Mouse (Mus musculus) right cerebral cortex, postnatal 4 days (tissue): ENCODE data around the gene Rcl1.

ENCODE experiments used
- DNase-seq: peaks from one replicate; pipeline ENCODE4 v3.0.0-alpha.2; 2022

Rcl1 gene

DNA sequence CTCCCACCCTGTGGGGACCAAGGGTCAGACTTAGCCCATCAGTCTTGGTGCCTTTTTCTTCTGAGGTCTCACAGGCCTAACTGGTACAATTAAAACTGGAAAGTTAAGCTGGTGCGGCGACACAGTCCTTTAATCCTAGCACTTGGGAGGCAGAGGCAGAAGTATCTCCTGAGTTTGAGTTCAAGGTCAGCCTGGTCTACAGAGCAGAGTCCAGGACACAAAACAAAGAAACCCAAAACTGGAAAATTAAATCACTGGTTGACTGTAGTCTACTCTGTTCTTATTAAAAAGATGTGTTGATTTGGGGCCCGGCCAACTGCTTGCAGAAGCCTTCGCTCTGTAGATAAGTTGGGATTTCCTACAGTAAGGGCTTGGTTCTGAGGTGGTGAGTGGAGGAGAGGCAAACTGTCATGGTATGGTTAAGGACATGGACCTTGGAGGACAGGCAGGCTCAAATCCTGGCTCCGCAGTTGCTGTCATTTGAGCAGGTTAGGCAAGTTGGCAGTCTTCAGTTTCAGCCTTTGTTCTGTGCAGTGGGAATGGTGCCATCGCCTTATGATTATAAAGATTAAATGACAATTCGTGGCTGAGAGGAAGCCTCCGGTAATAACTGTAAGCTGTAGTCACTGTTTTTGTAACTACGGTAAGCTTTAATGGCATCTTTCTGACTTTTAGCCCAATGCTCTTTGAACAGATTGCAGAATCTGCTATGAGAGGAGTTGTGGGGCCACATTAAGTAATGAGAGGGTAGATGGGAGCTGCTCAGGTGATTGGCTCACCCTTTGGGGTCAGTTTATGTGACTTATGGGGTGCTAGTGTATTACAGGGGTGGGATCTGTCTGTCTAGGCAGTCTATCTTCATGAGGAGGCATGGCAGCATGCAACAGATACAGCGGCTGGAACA, 12.8 kb downstream of the Rcl1 start:
- DNase-seq = no peak

DNA sequence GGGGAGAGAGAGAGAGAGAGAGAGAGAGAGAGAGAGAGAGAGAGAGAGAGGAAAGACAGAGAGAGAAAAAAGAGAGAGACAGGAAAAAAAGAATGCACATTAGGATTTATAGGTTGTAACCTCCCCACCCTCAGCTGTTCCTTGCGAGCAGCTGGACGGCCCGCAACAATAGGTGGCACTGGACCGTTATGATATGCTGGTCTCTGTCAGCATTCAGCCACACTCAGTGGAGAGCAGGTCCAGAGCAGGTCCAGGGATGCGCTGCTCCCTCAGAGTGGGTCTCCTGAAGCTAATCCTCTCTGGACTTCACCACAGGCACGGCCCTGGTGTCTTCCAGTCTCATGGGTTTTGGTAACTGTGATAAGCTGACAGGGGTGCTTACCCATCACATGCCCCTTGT, 15.6 kb downstream of the Rcl1 start:
- no peak for DNase-seq

- no peak for DNase-seq
Observed at GRCm38 (mm10) chr19:29118196-29118595, 17.0 kb downstream of the Rcl1 start.

DNA sequence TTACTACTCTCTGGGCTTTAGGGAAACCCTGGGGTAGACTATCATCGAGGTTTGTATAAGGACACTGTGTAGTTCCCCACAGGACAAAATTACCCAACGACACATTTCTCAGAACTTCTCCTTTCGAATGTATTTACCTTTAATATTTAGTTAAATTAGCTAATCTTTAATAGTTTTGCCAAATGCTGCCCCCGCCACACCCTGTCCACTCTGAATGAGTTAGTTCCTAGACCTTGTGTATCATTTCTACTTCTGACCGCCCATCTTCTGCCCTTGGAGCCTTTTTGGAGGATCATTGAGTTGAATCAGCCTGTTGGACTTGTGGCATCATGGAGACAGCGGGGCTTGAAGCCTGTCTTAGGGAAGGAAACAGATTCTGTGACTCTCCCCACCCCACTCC, 19.1 kb downstream of the Rcl1 start:
- no peak for DNase-seq

DNA sequence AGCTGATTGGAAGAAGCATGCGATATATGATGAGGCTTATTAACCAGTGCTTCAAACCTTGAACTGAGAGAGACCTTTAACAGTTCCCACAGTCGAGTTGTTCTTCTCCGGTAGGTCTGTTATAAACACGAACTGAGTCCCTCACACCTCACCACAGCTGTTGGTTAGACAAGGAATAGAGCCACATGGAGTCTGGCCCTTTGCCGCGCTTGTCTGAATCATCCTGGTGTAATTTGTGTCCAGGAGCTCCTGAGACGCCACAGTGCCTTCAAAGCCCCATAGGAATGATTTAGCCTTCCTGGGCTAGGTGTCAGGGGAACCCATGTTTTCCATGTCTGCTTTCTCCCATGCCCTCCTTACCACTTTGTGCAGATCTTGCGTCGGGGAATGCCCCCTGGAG, 20.2 kb downstream of the Rcl1 start:
- no peak for DNase-seq

DNA sequence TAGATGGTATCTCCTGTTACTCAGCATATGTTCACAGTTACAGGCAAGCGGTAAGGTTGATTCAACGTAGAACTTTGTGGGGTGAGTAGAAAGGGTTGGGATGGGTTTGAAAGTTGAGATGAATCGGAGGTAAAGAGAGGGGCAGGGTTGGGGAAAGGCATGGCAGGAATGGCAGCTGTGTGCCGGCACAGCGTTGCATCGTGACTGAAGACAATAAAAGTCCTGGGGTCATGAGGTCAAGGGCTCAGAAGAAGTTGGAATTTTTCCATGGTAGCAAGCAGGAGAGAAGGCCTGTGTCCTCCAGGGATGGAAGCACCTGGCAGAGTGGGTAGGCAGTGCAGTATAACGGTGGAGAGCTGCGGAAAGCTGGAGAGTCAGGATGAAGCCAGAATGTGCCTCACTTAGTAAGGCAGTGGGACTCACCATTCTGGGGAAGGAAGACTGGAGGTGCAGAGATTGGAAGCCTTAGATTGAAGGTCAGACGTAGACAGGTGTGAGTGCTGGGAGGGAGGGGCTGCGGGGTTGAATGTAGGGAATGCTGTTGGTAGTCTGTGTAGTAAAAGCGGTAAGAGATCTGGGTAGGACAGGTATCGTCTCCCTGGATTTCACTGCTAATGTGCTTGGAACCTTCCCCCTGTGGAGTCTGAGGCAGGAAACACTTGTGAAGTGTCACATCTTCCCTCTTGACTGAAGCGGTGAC, 23.9 kb downstream of the Rcl1 start:
- DNase-seq = no peak

DNA sequence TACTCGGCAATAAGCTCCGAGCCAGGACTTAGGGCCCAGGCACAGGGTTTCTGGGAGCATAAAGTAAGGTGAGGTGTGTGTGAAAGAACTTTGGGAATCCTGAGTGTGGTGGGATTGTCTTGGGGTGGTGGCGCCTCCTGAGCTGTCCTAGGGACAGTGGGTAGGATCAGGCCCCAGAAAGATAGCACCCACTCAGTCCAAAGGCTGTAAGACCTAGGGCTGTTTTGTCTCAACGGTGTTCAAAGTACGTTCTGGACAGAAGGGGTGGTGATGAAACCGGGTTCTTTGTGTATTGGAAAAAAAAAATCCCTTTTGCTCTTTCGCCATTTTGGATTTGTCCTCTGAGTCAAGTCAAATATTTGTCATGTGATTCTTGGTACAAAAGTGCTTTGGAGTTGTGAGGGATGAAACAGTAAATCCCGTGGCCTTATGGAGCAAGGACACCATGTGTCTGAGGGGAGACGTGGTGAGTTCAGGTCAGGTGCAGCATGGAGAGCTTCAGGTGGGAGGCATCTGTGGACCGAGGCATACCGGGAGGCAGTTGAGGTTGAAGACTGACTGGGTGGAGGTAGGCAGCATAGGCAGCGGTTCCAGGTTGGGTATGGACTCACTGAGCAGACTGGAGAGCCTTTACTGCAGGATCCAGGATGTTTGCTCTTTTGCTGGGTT, 25.3 kb downstream of the Rcl1 start:
- DNase-seq = no peak

DNA sequence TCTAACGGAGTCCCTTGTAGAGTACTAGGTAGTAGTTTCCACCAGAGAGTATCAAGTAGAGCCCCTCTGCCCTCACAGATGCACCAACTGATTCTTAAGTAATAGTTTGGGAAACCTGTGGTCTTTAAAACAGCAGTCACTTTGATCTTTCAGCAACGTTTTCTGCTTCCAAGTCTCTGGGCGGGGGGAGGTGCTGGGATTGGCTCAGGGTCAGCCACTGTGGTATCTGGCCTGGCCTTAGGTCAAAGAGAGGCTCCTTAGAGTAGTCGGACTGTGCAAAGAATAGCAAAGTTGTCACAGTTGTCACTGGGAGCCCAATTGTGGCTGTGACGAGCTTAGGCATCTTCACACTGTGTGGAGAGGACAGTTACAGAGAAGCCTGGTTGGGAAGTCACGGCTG, 26.2 kb downstream of the Rcl1 start:
- no peak for DNase-seq

GRCm38 (mm10) chr19:29128217-29128616, 27.0 kb downstream of the Rcl1 start:
- DNase-seq = no peak

- no peak for DNase-seq
Observed at GRCm38 (mm10) chr19:29129551-29129950, 28.4 kb downstream of the Rcl1 start.

DNA sequence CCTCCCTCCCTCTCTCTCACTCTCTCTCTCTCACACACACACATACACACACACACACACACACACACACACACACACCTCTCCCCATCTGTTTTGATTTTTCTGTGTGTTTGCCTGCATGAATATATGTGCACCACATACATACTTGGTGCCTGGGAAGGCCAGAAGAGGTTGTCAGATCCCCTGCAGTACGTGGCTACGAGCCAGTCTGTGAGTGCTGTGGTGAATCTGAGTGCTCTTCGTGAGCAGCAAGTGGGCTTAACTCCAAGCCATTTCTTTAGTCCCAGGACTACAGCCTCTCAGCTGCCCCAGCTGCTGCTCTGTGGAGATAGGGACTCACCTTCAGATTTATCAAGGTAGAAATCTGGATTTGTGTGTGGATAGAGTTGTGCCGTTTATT, 30.0 kb downstream of the Rcl1 start:
- no peak for DNase-seq

DNA sequence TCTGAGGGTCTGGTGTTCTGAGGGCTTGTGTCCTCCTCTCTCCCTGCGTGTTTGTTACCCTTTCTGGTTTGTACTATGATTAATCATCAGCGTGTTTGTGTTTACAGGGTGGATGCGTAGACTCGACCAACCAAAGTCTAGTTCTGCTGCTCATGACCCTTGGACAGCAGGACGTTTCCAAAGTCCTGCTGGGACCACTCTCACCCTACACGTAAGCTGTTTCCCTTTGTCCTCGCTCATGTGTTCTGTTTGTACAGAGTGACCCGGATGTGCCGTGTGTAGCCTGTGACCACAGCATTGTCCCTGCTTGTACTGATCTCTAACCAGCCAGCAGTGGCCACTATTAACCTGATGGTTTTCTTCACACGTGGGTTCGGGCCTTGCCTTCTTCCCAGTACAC, 33.1 kb downstream of the Rcl1 start:
- DNase-seq = no peak

GRCm38 (mm10) chr19:29135172-29135736, 34.1 kb downstream of the Rcl1 start:
- DNase-seq = no peak

DNA sequence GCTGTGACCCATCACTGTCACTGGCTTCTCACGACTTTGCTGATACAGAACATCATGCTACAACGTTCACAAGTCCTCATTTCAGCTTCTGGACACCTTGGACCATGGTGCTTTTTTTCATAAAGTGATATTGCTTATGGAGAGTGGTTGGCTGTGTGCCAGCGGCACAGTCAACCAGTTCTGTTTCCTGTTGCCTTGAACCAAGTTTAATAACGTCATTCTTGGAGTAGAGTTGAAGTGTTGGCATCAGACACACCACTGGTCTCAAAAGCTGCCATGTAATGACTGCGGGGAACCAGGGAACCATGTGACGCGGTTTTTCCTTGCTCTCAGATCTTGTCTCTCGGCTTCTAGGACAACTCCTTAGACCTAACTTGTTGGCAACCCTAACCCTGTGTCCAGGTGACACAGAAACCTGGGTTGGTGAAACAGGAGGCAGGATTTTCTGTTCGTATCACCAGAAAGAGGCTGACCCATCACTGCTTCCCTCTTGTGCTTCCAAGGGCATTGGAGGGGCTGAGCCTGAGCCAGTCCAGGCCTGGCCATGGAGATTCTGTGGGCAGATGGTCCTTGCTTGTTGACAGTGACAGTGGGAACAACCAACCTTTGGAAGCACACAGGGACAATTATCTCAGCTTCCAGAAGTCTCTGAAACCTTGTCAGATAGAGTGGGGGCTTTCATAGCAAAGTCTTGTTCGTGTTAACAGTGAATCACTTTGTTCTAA, 37.5 kb downstream of the Rcl1 start:
- no peak for DNase-seq

DNA sequence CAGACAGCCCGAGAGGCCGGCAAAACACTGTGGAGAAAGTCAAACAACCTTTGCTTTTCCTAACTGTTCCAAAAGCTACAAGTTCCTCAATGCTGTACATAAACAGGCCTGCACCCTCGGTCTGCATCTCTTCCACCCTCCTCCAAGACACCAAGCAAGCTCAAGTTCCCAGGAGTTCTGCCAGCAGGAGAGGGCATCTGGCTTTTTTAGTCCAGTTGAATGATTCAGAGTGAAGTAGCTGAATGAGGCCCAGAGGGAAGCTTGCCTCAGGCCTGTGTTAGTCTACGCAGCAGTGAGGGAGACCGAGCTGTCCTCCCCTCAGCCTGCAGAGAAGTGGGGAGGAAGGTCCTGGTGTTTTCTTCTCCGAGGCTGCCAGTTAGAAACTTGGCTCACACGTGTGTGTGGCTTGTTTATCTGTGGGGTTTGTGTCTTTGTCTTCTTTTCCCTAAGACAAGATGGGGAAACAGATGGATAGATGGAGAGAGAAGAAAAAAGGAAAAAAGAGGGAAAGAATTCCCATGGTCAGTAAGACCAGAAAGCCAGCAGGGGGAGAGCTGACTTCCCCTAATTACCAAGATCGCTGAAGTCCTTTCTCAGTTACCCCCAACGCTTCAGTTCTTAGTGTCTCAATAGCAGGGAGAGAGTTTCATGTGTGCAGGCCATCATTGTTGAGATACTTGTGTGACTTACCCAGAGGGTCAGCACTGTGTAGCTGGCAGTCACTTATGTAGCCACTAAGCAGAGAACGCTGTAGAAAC, 38.7 kb downstream of the Rcl1 start:
- no peak for DNase-seq

GRCm38 (mm10) chr19:29140933-29141332, 39.8 kb downstream of the Rcl1 start:
- no peak for DNase-seq

DNA sequence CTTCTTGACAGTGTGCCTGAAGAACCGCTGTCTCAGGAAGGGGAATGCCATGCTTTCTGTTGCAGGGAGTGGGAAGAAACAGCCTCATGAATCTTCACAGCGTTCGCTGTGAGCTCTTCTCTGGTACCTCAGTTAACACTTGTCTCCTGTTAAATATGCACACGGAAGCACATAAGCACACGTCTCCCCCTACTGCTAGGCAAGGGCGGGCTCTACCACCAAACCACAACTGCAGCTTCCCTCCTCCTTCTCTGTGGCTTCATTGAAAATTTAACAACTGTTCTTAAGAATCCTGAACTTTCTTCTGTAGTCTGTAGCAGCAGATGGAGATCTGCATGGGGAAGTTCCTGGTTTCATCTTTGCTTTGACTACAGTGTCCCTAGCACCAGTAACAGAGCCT, 41.1 kb downstream of the Rcl1 start:
- no peak for DNase-seq

GRCm38 (mm10) chr19:29145421-29145820, 44.2 kb downstream of the Rcl1 start:
- DNase-seq = no peak

GRCm38 (mm10) chr19:29146820-29147219, 45.6 kb downstream of the Rcl1 start:
- no peak for DNase-seq

GRCm38 (mm10) chr19:29149583-29149982, 48.4 kb downstream of the Rcl1 start:
- no peak for DNase-seq

DNA sequence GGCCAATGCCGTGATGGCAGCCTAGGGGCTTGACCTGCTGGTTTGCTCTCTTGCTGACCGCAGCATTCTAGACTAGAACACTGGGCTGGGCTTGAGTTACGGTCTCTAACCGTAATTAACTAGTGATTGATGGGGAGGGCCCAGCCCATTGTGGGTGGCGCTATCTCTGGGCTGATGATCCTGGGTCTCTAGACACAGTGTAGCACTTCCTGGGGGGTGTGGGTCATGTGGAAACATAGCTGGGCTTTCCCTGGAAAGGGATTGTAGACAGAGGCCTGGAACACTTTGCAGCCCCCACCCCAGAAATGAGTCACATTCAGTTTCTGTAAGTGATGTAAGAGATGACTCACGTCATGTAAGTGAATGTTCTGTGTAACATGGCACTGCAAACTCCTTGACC, 48.9 kb downstream of the Rcl1 start:
- no peak for DNase-seq

GRCm38 (mm10) chr19:29151443-29151842, 50.3 kb downstream of the Rcl1 start:
- no peak for DNase-seq
